Mouse (Mus musculus) heart, postnatal 0 days (tissue): ENCODE data around the gene Hnrnpu.

Experiments
- CTCF ChIP-seq: IDR thresholded peaks from 2 replicates; pipeline ENCODE4 v1.5.1; 2016; ENCODE audit warnings: antibody characterized with exemption, control low read depth, low read depth
- EP300 ChIP-seq: IDR thresholded peaks from 2 replicates; pipeline ENCODE4 v1.6.1; 2016; ENCODE audit warnings: antibody characterized with exemption, low read depth

DNA sequence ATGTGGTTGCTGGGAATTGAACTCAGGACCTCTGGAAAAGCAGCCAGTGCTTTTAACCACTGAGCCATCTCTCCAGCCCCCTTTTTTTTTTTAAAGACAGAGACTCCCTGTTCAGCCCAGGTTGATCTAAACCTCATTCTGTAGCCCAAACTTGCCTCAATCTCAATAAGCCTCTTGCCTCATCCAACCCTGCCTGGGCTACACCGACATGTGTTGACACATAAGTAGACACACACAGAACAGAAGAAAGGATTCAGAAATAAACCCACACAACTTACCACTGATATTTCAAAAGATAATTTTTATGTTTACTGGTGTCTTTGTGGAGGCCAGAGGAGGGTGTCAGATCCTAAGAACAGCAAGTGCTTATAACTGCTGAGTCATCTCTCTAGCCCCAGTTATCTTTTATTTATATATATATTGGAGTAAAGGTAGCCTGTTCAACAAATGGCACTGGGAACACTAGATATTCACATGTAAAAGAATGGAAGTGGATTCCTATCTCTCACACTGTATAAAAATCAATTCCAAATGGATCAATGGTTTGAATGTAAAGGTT is 24.5 kb downstream of the Hnrnpu start:
- TF ChIP-seq CTCF (no peak), EP300 (no peak)
